In genomic region chrX:8893182-8893651, GRCm38 (mm10) we compare ENCODE assay signal across 8 mouse cellular contexts. TPM values are rescaled to one million over a fixed set of nuclear protein-coding genes. Genes with fewer than 3 reads are reported as not detected.
DNase-seq lines count a peak whose midpoint lies in the region; ATAC-seq and TF ChIP-seq lines count a peak whose summit lies in the region.

No protein-coding gene starts in this region.

- no peak for TF ChIP-seq CTCF in gastrocnemius, adult 2 months (IDR thresholded peaks at IDR 0.05)

- H3K4me2 ChIP-seq in forebrain, embryonic 15.5 days (replicated peaks): peak overlapping the region; percentile 63
- H3K4me2 ChIP-seq in midbrain, embryonic 11.5 days: peak overlapping the region; percentile 60

- H3K9ac ChIP-seq in forebrain, embryonic 15.5 days (replicated peaks): peak overlapping the region; percentile 74
- peak overlapping the region; percentile 78 for H3K9ac ChIP-seq in midbrain, embryonic 11.5 days (ENCODE audit: low read length)

- no peaks in the 10 kb centered on the region for H3K36me3 ChIP-seq in forebrain, embryonic 15.5 days
- no peaks in the 10 kb centered on the region for H3K36me3 ChIP-seq in midbrain, embryonic 11.5 days (ENCODE audit: control insufficient read depth, insufficient read depth, low read length)

- no peaks in the 10 kb centered on the region for H3K27me3 ChIP-seq in forebrain, embryonic 15.5 days
- no peaks in the 10 kb centered on the region for H3K27me3 ChIP-seq in midbrain, embryonic 11.5 days (ENCODE audit: control insufficient read depth, insufficient read depth, low read length)

- intact Hi-C loops in gastrocnemius, adult 2 months (cut with DNase I): no loop called here
- intact Hi-C loops in gastrocnemius, postnatal 14 days (cut with DNase I; ENCODE audit: low total_unique reads): no loop called here

- no peaks in the 10 kb centered on the region for H3K9me3 ChIP-seq in forebrain, embryonic 15.5 days
- H3K9me3 ChIP-seq in midbrain, embryonic 11.5 days (ENCODE audit: control insufficient read depth, low read length): no peaks in the 10 kb centered on the region

- ATAC-seq in forebrain, embryonic 15.5 days (replicated peaks): peak; percentile 78
- ATAC-seq in midbrain, embryonic 11.5 days (ENCODE audit: low FRiP score): peak; percentile 83

- 20% methylated on average over 26 of the region's 42 CpGs for WGBS in forebrain, embryonic 15.5 days
- 14% methylated on average over 30 of the region's 42 CpGs for WGBS in midbrain, embryonic 11.5 days

- H3K4me1 ChIP-seq in forebrain, embryonic 15.5 days: peaks cover 3% of the 10 kb centered on the region; the same call in 1 of the 2 replicates
- no peaks in the 10 kb centered on the region for H3K4me1 ChIP-seq in midbrain, embryonic 11.5 days (ENCODE audit: control insufficient read depth, insufficient read depth, low read length)

- no peak for DNase-seq in gastrocnemius, adult 2 months
- DNase-seq in gastrocnemius, postnatal 14 days: no peak
- peak; percentile 3 for DNase-seq in urinary bladder, postnatal 25 days (ENCODE audit: low spot score)
- DNase-seq in urinary bladder, postnatal 10 days (ENCODE audit: low spot score): no peak
- DNase-seq in layer of hippocampus, postnatal 10 days (ENCODE audit: low spot score in 2 of 2): peak; percentile 36 to 39
- peak; percentile 89 for DNase-seq in midbrain, embryonic 11.5 days (ENCODE audit: low spot score, missing footprints)
- no peak for DNase-seq in yolk sac, embryonic 10.5 days (ENCODE audit: low spot score)

- H3K4me3 ChIP-seq in gastrocnemius, adult 2 months: peak overlapping the region; percentile 79
- H3K4me3 ChIP-seq in forebrain, embryonic 15.5 days: peak overlapping the region; percentile 67
- peak overlapping the region; percentile 55 for H3K4me3 ChIP-seq in midbrain, embryonic 11.5 days (ENCODE audit: low read depth, low read length)

- H3K27ac ChIP-seq in gastrocnemius, adult 2 months: peak overlapping the region; percentile 71
- H3K27ac ChIP-seq in forebrain, embryonic 15.5 days (replicated peaks): peak overlapping the region; percentile 89
- H3K27ac ChIP-seq in midbrain, embryonic 11.5 days (ENCODE audit: low read depth, low read length): peak overlapping the region; percentile 68

RNA-seq across cellular contexts. Expression of gene B630019K06Rik, which starts 1.0 kb away (rescaled TPM):
- under 1 TPM; 0.15 to 0.47 TPM for total RNA-seq in gastrocnemius, adult 2 months (2021)
- total RNA-seq in gastrocnemius, postnatal 14 days (2021): 1 to 10 TPM in 1 of 2 experiments, under 1 TPM in 1; 0.73 to 1.3 TPM
- 12.3 and 14.0 TPM in 2 replicates for polyA plus RNA-seq in forebrain, embryonic 15.5 days (2015; fragmentation: Nextera tagmentation; extraction: Ambion mirVana)
- total RNA-seq in layer of hippocampus, postnatal 10 days (2021): 10 to 100 TPM; 24.0 to 26.4 TPM
- 8.1 and 9.7 TPM in 2 replicates for polyA plus RNA-seq in midbrain, embryonic 11.5 days (2014; fragmentation: Nextera tagmentation; extraction: Ambion mirVana)

RNA-seq across cellular contexts. Expression of gene Gm5751, which starts 19.2 kb away (rescaled TPM):
- total RNA-seq in gastrocnemius, adult 2 months (2021): not detected
- total RNA-seq in gastrocnemius, postnatal 14 days (2021): not detected
- not detected in 2 replicates for polyA plus RNA-seq in forebrain, embryonic 15.5 days (2015; fragmentation: Nextera tagmentation; extraction: Ambion mirVana)
- not detected for total RNA-seq in layer of hippocampus, postnatal 10 days (2021)
- polyA plus RNA-seq in midbrain, embryonic 11.5 days (2014; fragmentation: Nextera tagmentation; extraction: Ambion mirVana): not detected in 2 replicates

RNA-seq across cellular contexts. Expression of gene Gm6592, which starts 49.4 kb away (rescaled TPM):
- total RNA-seq in gastrocnemius, adult 2 months (2021): not detected
- not detected for total RNA-seq in gastrocnemius, postnatal 14 days (2021)
- not detected in 2 replicates for polyA plus RNA-seq in forebrain, embryonic 15.5 days (2015; fragmentation: Nextera tagmentation; extraction: Ambion mirVana)
- not detected for total RNA-seq in layer of hippocampus, postnatal 10 days (2021)
- not detected in 2 replicates for polyA plus RNA-seq in midbrain, embryonic 11.5 days (2014; fragmentation: Nextera tagmentation; extraction: Ambion mirVana)

Comparison
In these comparisons a context has a peak if more than half of its experiments do, and no peak if none do; other contexts are left out.
1. DNase-seq: peak in urinary bladder, postnatal 25 days (single experiment), layer of hippocampus, postnatal 10 days (2 of 2) and midbrain, embryonic 11.5 days (single experiment); none in gastrocnemius, adult 2 months (single experiment), gastrocnemius, postnatal 14 days (single experiment), urinary bladder, postnatal 10 days (single experiment) and yolk sac, embryonic 10.5 days (single experiment).
2. RNA of gene B630019K06Rik, which starts 1.0 kb away (total RNA-seq): 24.0 to 26.4 TPM in layer of hippocampus, postnatal 10 days; 0.73 to 1.3 TPM in gastrocnemius, postnatal 14 days and 0.15 to 0.47 TPM in gastrocnemius, adult 2 months; every median in the first group is over 10 times any median in the second.
3. Peak in every context shown above with its lines, with median percentiles within 50 percentile points of each other: H3K27ac ChIP-seq and H3K4me3 ChIP-seq.